Mouse (Mus musculus): ENCODE data around the gene Ugt1a9.
"Not testable (repeated sequence)": the region's sequence is repeated elsewhere in the genome, so short reads cannot be mapped to it uniquely, and the experiment has no call there.

Gene Ugt1a9

DNA sequence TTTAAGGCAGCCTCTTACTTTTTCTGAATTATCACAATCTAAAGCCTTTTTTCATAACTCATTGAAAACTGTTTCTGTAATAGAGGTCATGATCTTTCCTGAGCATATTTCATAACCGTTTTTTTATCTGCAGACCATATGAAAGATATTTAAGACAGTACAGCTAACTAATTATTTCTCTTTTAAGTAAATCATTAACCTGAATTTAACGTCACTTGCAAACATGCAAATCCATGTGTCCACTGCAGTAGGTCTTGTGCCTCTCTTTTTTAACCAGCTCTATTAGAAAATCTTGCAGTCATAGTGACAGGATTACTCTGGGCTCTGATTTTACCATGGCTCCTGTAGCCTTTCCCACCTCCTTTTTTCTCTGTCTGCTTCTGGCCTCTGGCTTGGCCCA is at the start of gene Ugt1a9:
TSS of gene Ugt1a9 (plus strand) at position 306 of the 400 bp plus-strand sequence.
- no peak for DNase-seq (ENCODE audit: low read depth)

DNA sequence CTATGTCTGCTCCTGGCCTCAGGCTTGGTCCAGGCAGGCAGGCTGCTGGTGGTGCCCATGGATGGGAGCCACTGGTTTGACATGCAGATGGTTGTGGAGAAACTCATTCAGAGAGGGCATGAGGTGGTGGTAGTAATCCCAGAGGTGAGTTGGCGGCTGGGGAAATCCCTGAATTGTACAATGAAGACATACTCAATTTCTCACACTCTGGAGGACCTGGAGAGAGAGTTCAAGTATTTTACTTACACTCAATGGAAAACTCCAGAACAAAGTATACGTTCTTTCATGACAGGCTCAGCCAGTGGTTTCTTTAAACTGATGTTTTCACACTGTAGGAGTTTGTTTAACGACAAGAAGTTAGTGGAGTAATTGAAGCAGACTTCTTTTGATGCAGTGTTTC is 45.4 kb upstream of the Ugt1a9 start:
- DNase-seq (ENCODE audit: low read depth) = not testable (repeated sequence)

GRCm38 (mm10) chr1:88043044-88043443 is 27.6 kb upstream of the Ugt1a9 start:
- DNase-seq (ENCODE audit: low read depth) = not testable (repeated sequence)

DNA sequence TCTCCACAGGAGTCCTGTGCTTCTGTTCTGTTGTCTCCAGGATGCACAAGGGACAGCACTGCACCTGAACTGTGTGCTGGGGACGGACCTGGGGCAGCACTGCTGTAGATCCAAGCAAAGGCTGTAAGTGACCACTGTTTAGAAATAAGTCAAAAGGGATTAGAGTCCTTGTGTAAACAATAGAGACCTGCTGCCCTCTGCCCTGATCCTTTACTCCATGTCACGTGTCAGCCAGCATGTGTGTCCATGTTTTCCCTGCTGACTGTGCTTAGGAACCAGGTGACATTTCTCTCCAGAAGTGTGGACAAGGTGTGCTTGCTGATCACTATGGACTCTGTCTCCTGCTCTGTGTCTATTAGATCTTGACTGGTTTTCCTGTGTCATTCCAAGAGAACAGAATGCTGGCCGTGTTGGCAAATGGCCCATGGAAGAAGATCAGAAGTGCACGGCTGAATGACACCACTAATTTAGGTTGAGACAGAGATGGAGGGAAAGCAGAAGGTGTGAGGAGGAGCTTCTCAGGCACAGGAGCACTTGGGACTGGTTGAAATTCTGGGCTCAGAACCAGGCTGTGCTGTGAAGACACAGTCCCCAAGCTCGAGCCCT is 25.7 kb upstream of the Ugt1a9 start:
- DNase-seq (ENCODE audit: low read depth) = not testable (repeated sequence)

DNA sequence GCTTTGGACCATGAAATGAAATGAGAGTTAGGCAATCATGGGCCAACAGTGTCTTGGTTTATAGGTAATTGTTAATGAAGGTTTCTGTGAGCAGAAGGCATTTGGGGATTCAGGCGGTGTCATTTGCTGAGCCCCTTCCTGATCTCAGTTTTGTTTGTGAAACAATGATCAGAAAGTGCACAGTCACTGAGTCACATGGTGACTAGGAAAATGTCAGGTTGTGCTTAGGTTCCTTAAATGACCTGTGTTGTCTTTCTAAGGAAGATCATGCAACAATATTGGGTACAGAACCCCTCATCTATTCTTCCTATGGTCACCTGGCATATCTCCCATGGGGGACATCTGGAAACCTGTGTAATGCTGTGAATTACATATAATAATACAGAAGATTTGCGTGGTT is 23.2 kb upstream of the Ugt1a9 start:
- not testable (repeated sequence) for DNase-seq (ENCODE audit: low read depth)

GRCm38 (mm10) chr1:88055088-88055487 is 15.5 kb upstream of the Ugt1a9 start, which contains the start of gene Ugt1a10:
TSS of gene Ugt1a10 (plus strand) at chr1:88055388.
- no peak for DNase-seq (ENCODE audit: low read depth)

GRCm38 (mm10) chr1:88066472-88067102 is 4.0 kb upstream of the Ugt1a9 start:
- DNase-seq (ENCODE audit: low read depth) = not testable (repeated sequence)

- no peak for DNase-seq (ENCODE audit: low read depth)
These were observed 302 bp downstream of the Ugt1a9 start for GRCm38 (mm10) chr1:88070902-88071301.

- DNase-seq (ENCODE audit: low read depth) = no peak
These were observed 3.9 kb downstream of the Ugt1a9 start for GRCm38 (mm10) chr1:88074471-88074870.

DNA sequence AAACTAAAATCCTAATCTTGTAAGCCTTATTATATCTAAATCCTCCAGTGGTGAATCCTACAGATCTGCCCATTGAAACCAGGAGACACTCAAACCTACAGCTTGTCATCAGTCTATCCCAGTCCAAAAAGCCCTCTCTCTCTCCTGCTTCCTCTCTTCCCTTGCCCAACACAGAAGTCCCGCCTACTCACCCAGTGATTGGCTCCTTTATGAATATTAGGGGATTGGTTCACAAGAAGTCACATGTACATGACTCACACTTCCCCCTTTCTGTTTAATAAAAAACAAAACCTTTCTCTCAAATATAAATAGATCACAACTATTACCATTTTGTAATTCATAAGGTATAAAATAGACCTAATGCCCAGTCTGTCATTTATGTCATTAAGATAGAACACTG is 6.5 kb downstream of the Ugt1a9 start:
- no peak for DNase-seq (ENCODE audit: low read depth)

GRCm38 (mm10) chr1:88081670-88082069 is 11.1 kb downstream of the Ugt1a9 start:
- DNase-seq (ENCODE audit: low read depth) = no peak

GRCm38 (mm10) chr1:88086125-88086524 is 15.5 kb downstream of the Ugt1a9 start:
- no peak for DNase-seq (ENCODE audit: low read depth)

DNA sequence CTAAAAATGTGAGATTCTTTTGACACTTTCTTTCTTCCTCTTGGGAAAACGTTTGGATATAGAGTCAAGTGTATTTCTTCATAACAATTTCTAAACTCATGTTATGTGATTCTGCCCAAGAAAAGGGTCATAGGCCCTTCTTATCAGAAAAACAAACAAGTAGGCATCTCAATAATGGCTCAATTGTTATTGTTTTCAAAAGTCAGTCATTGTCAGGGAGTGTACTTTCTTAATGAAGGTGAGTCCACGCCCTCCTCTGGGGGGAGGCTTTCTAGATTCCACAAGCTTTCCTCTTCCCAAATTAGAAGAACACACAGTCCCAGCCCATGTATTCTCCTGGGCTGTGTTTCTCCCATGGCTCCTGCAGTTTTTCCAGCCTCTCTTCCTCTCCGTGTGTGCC is 16.9 kb downstream of the Ugt1a9 start, which contains the start of gene Ugt1a8:
TSS of gene Ugt1a8 (plus strand) at position 301 of the 400 bp plus-strand sequence.
- no peak for DNase-seq (ENCODE audit: low read depth)

DNA sequence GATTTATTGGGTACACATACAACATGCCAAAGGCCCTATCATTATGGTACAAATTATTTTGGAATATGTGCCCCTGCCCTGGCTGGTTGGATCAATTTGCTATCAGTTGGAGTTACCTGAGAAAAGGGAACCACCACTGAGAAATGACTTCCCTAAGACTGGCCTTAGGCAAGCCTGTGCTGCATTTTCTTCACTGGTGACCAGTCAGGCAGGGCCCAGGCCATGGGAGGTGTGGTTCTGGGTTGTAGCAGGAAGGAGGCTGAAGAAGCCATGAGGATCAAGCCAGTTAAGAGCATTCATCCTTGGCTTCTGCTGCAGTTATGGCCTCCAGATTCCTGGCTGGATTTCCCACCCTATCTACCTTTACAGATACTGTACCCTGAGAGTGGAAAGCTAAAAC is 21.7 kb downstream of the Ugt1a9 start:
- no peak for DNase-seq (ENCODE audit: low read depth)

DNA sequence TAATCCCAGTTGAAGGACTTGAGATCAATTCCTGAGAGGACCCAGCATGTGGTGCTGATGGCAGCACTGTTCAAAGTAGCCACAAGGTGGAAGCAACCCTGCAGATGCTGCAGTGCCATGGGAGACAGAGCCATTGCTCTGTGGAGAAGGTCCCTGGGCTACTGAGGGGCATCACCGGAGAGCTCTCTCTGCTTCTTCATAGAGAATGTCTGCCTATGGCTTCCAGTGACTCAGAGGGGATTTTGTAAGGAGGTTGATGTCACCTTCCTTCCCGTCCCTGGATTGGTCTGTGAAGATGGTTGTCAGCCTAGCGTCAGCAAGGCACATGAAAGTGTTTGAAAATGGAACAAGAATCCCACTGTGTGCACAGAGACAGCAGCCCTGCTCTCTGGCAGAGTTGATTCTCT is 23.7 kb downstream of the Ugt1a9 start:
- peak; percentile 5 for DNase-seq (ENCODE audit: low read depth)

DNA sequence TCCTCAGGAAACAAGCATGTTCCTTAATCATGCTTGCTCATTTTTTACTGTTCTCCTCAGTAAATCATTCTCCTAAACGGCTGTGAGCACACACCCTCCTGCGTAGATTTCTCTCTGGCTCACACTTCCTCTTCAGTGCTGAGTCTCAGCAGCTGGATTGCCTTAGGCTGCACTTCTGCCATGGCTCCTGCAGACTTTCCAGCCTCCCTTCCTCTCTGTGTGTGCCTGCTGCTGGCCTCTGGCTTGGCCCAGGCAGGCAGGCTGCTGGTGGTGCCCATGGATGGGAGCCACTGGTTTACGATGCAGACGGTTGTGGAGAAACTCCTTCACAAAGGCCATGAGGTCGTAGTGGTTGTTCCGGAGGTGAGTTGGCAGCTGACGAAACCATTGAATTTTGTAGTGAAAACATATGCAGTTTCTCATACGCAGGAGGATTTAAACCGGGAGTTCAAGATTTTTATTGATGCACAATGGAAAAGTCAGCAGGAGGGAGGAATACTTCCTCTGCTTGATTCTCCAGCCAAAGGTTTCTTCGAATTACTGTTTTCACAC is 24.4 kb downstream of the Ugt1a9 start, which contains the start of gene Ugt1a7c:
TSS of gene Ugt1a7c (plus strand) at position 122 of the 552 bp plus-strand sequence.
- DNase-seq (ENCODE audit: low read depth) = peak; percentile 4

GRCm38 (mm10) chr1:88098546-88098945 is 27.9 kb downstream of the Ugt1a9 start:
- not testable (repeated sequence) for DNase-seq (ENCODE audit: low read depth)

- not testable (repeated sequence) for DNase-seq (ENCODE audit: low read depth)
These were observed 29.1 kb downstream of the Ugt1a9 start for GRCm38 (mm10) chr1:88099691-88100090.

GRCm38 (mm10) chr1:88103019-88103418 is 32.4 kb downstream of the Ugt1a9 start, which contains the start of gene Ugt1a6b:
TSS of gene Ugt1a6b (plus strand) at chr1:88103252.
- not testable (repeated sequence) for DNase-seq (ENCODE audit: low read depth)

DNA sequence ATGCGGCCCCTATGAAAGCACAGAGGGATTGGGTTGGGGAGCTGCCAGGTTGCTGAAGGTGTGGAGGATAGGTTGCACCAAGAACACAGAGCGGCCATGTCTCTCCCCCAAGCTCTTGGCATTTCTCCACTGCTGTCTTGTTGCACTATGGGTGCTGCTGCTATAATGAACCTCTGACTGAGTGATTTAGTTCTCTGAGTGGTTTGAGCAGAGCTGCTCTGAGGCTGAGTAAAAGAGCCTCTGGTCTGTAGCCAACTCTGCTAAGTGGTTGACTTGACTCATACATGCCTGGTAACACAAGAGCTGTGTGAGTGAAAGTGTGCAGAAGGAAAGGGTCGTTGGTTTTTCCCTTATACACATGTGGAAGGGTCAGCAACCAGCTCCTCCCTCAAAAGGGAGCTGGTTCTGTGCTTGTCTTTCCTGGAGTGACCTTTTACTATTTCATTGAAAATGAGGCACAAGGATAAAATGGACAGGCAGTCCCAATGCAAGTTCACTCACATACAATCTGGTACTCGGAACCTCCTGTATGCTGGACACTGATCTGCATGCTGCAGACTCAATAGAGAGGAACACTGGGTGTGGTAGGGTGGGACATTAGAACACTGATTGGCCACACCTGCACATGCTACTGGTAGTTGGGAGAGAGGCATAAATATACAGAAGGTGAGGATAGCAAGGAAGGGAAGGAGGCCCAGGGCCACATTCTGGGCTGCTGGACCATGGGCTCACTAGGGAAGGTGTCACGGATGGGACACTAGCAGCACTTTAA is 33.3 kb downstream of the Ugt1a9 start:
- not testable (repeated sequence) for DNase-seq (ENCODE audit: low read depth)

GRCm38 (mm10) chr1:88104667-88105430 is 34.2 kb downstream of the Ugt1a9 start:
- DNase-seq (ENCODE audit: low read depth) = no peak

GRCm38 (mm10) chr1:88105656-88106055 is 35.1 kb downstream of the Ugt1a9 start:
- no peak for DNase-seq (ENCODE audit: low read depth)

All from naive thymus-derived CD4-positive, alpha-beta T cell, adult 2 months (primary cell).